Mouse (Mus musculus): ENCODE measurements around the gene Cfap20.

Gene Cfap20

GRCm38 (mm10) chr8:95434686-95435439 lies at the start of gene Cfap20:
TSS of gene Cfap20 (minus strand) at chr8:95434869.
- in situ Hi-C loops (cut with MboI; ENCODE audit: unreplicated experiment in 2 of 2): loop anchor here (5.0 to 25.0 kb wide), 4 partner anchors 98 to 498 kb away; no protein-coding TSS in a partner anchor

GRCm38 (mm10) chr8:95470008-95470407 lies 35.3 kb upstream of the Cfap20 start:
- in situ Hi-C loops (cut with MboI; ENCODE audit: unreplicated experiment in 2 of 2): loop anchor here in 1 of 2 experiments (25.0 kb wide), 1 partner anchor 292 kb away; no protein-coding TSS in a partner anchor

DNA sequence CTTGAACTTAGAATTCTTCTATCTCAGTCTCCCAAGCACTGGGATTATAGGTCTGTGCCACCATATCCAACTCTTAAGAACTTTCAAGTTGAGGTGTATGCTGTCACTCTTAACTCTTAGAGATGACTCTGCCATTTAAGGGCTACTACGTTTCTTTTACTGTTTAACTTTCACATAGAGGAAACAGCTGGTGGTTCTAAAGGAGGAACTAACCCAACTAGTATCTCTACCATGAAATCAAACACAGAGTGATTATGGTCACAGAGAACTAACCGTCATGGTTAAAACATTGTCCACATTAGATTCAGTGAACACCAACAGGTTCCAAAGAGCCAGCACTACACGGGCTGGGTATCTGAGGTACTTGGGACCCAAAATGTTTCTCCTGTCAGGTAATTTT lies 34.3 kb upstream of the Cfap20 start:
- in situ Hi-C loops (cut with MboI; ENCODE audit: unreplicated experiment in 2 of 2): loop anchor here in 1 of 2 experiments (25.0 kb wide), 1 partner anchor 293 kb away; no protein-coding TSS in a partner anchor

DNA sequence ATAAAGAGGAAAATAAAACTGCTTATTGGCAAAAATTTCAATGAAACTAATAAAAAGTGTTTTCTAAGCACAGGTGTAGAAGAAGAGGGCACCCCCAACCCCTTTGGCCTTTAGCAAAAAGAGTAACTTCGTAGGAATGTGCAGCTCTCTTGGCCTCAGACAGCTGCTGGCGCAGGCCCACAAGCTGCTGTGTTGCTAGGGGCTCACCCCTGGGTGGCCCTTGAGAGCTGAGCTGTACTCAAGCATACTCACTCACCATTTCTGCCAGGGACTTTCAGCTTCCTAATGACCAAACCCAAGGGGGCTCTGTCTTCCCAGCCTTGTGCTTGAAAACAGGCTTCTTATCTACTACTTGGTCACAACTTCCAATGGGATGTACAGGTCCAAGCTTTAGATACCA lies 31.9 kb upstream of the Cfap20 start:
- in situ Hi-C loops (cut with MboI; ENCODE audit: unreplicated experiment in 2 of 2): loop anchor here in 1 of 2 experiments (25.0 kb wide), 1 partner anchor 296 kb away; no protein-coding TSS in a partner anchor

DNA sequence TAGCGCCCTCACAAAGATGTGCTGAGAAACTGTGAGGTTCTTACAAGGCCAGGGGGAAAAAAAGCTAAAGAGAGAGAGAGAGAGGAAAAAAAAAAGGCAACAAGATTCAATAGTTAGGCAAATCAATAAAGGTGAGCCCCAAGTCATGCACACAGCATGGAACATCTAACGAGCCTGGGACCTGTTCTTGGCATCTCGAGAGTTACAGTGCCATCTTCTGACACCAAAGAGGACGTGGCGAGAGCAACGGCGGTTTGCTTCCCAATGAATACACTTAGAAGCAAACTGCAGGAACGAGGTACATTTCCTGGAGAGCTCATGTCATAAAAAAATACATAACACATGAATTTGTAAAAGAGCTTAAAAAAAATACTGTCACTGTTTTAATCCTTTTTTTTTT lies 17.8 kb upstream of the Cfap20 start:
- in situ Hi-C loops (cut with MboI; ENCODE audit: unreplicated experiment in 2 of 2): loop anchor here (10.0 to 25.0 kb wide), 2 partner anchors 292 to 310 kb away; no protein-coding TSS in a partner anchor

DNA sequence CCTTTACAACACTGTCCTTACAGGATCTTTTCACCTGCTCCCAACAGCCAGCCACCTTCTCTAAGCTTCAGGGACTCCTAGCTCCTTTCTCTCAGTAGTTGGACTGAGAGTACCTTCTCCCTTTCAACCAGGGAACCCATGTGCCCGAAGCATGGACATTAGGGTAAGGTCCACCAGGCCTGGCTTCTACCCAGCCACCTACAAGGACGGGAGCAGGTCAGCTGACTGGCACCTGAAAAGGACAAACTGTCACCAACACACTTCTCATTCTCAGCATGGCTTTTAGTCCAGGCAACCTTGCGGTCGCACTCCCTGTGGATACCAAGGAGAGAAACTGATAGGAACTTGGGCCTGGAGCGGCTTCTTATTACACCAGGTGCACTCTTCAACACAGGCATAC lies 15.6 kb upstream of the Cfap20 start:
- in situ Hi-C loops (cut with MboI; ENCODE audit: unreplicated experiment in 2 of 2): loop anchor here (10.0 to 25.0 kb wide), 2 partner anchors 295 to 312 kb away; no protein-coding TSS in a partner anchor

GRCm38 (mm10) chr8:95447661-95448060 lies 13.0 kb upstream of the Cfap20 start:
- in situ Hi-C loops (cut with MboI; ENCODE audit: unreplicated experiment in 2 of 2): loop anchor here in 1 of 2 experiments (25.0 kb wide), 1 partner anchor 510 kb away; no protein-coding TSS in a partner anchor

- in situ Hi-C loops (cut with MboI; ENCODE audit: unreplicated experiment in 2 of 2): loop anchor here in 1 of 2 experiments (25.0 kb wide), 1 partner anchor 508 kb away; no protein-coding TSS in a partner anchor
These were observed 10.4 kb upstream of the Cfap20 start for GRCm38 (mm10) chr8:95445042-95445441.

GRCm38 (mm10) chr8:95441491-95442039 lies 6.9 kb upstream of the Cfap20 start:
- in situ Hi-C loops (cut with MboI; ENCODE audit: unreplicated experiment in 2 of 2): loop anchor here in 1 of 2 experiments (25.0 kb wide), 1 partner anchor 504 kb away; no protein-coding TSS in a partner anchor

GRCm38 (mm10) chr8:95440168-95440709 lies 5.6 kb upstream of the Cfap20 start:
- in situ Hi-C loops (cut with MboI; ENCODE audit: unreplicated experiment in 2 of 2): loop anchor here in 1 of 2 experiments (25.0 kb wide), 1 partner anchor 503 kb away; no protein-coding TSS in a partner anchor

- in situ Hi-C loops (cut with MboI; ENCODE audit: unreplicated experiment in 2 of 2): loop anchor here in 1 of 2 experiments (25.0 kb wide), 1 partner anchor 502 kb away; no protein-coding TSS in a partner anchor
These were observed 4.8 kb upstream of the Cfap20 start for GRCm38 (mm10) chr8:95439421-95439820.

GRCm38 (mm10) chr8:95437341-95437992 lies 2.8 kb upstream of the Cfap20 start:
- in situ Hi-C loops (cut with MboI; ENCODE audit: unreplicated experiment in 2 of 2): loop anchor here in 1 of 2 experiments (25.0 kb wide), 1 partner anchor 500 kb away; no protein-coding TSS in a partner anchor

DNA sequence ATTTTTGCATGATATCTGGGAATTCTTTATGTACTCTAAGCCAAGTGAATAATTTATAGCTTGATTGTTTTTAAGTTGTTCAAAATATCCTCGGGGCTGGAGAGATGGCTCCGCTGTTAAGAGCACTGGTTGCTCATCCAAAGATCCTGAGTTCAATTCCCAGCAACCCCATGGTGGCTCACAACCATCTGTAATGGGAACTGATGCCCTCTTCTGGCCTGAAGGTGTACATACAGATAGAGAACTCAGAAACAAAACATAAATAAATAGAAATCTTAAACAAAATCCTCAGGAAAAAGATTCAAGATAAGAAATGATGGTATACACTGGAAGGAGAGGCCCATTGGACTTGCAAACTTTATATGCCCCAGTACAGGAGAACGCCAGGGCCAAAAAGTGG lies 1.3 kb upstream of the Cfap20 start:
- in situ Hi-C loops (cut with MboI; ENCODE audit: unreplicated experiment in 2 of 2): loop anchor here in 1 of 2 experiments (25.0 kb wide), 1 partner anchor 499 kb away; no protein-coding TSS in a partner anchor

GRCm38 (mm10) chr8:95435471-95435870 lies 802 bp upstream of the Cfap20 start:
- in situ Hi-C loops (cut with MboI; ENCODE audit: unreplicated experiment in 2 of 2): loop anchor here in 1 of 2 experiments (25.0 kb wide), 1 partner anchor 498 kb away; no protein-coding TSS in a partner anchor

DNA sequence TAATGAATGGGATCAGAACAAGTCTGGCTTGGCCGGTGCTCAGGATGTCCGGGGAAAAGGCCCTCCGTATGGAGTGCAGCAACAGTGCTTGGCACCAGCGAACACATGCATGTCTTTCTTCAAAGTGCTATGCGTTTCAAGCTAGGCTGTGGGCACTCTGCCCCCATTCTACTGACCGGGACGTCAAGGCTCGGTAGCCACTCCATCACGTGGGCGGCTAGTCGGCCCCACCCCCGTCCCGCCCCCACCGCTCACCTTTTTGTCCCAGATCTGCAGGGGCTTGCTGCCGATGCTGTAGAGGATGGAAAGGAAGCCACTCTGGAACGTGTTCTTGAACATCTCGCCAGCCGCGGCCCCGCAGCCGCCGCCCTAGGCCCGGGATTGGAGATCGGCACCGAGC lies 436 bp downstream of the Cfap20 start:
- in situ Hi-C loops (cut with MboI; ENCODE audit: unreplicated experiment in 2 of 2): loop anchor here (5.0 to 25.0 kb wide), 4 partner anchors 97 to 497 kb away; no protein-coding TSS in a partner anchor

DNA sequence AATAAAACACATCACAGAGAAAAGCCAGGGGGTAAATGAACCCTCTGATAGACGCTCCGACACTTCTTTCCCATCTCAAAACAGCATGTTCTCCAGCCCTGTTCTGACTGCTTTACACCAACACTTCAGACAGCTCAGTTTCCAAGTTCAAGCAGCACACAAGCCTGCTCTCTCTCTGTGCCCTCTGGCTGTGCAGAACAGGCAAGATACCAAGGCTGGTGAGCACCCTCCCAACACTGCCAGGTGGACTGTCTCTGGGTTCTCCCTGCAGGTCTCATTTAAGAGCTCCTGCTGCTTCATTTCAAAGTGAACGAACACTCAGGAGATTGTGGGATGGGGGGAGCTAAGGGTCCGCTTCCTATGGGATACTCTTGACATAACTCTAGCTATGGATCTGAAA lies 1.5 kb downstream of the Cfap20 start:
- in situ Hi-C loops (cut with MboI; ENCODE audit: unreplicated experiment in 2 of 2): loop anchor here (5.0 to 25.0 kb wide), 4 partner anchors 96 to 496 kb away; no protein-coding TSS in a partner anchor

GRCm38 (mm10) chr8:95432471-95432870 lies 2.2 kb downstream of the Cfap20 start:
- in situ Hi-C loops (cut with MboI; ENCODE audit: unreplicated experiment in 2 of 2): loop anchor here (5.0 to 25.0 kb wide), 4 partner anchors 95 to 495 kb away; no protein-coding TSS in a partner anchor

DNA sequence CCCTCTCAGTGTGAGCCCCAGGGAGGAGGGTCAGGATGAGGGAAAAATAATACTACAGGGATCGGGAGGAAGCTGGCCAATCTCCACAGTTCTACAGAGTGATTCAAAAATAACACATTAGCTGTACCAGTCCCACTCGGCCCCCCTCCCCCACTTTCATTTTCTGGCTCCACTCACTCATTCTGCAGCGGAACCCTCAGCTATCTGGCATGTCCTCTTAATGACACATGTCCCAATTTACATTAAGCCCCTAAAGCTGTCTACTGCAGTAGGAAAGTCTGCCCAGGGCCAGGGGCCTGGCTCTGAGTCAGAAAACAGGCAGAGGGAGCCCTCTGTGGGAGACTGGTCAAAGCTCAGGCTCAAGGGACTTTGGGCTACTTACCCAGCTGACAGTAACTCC lies 4.7 kb downstream of the Cfap20 start:
- in situ Hi-C loops (cut with MboI; ENCODE audit: unreplicated experiment in 2 of 2): loop anchor here (5.0 to 25.0 kb wide), 4 partner anchors 93 to 493 kb away; no protein-coding TSS in a partner anchor

DNA sequence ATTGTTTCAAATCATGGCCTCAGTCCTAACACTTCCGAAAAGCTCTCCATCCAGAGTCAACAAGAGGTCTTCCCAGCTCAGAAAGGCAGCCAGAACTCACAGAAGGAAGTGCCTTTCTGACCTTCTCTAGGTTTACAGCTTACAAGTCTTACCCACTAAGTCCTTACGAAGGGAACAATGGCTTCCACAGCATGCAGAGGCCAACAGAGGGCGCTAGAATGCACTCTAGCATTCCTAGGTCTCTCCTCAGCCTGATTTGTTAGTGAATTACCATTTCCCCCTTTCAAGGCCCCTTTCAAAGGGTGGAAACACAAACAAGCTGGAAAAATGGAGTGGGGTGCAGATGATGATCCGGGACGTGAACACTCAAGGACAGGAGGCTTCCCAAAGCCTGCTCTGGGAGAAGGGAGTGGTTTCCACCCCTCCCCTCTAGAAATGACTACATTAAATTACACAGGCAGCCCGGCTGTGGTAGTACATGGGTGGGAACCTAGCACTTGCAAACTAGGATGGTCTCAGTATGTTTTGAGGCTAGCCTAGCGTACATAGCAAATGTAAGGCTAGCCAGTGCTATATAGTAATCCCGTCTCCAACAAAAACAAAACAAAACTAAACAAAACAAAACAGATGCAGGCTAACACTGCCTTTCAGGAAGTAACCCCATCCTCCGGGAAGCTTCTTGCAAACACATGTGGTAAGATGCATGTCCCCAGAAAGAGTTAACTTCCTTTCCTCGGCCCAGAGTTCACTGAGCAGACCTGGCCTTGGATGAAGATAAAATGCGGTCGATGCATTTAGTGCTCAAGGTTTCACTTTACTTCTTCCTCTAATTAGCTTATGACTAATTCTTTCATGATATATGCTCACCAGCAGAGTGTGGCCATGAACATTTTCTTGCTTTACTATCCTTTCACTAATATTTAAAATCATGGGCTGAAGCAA lies 6.8 kb downstream of the Cfap20 start:
- in situ Hi-C loops (cut with MboI; ENCODE audit: unreplicated experiment in 2 of 2): loop anchor here in 1 of 2 experiments (25.0 kb wide), 1 partner anchor 491 kb away; no protein-coding TSS in a partner anchor

Data from v-Abl transformed pro-B cells (cell line).